In genomic region chr17:4946421-4946974, GRCm38 (mm10) we compare ENCODE assay signal across 8 mouse cellular contexts. TPM values are rescaled to one million over a fixed set of nuclear protein-coding genes. Genes with fewer than 3 reads are reported as not detected.
DNase-seq lines count a peak whose midpoint lies in the region; ATAC-seq and TF ChIP-seq lines count a peak whose summit lies in the region.

No protein-coding gene starts in this region.

- H3K9me3 ChIP-seq in embryonic facial prominence, embryonic 14.5 days (ENCODE audit: control insufficient read depth, low read length), result no peaks in the 10 kb centered on the region
- no peaks in the 10 kb centered on the region for H3K9me3 ChIP-seq in hindbrain, postnatal 0 days (ENCODE audit: low read length)
- no peaks in the 10 kb centered on the region for H3K9me3 ChIP-seq in liver, embryonic 12.5 days (replicated peaks)

- H3K9ac ChIP-seq in embryonic facial prominence, embryonic 14.5 days (ENCODE audit: low read depth, low read length), result 0 out of 2 replicates have a peak overlapping the region, but pooled peaks have one; percentile 5
- peak overlapping the region; percentile 33 for H3K9ac ChIP-seq in hindbrain, postnatal 0 days (replicated peaks; ENCODE audit: low read length)
- no peak overlapping the region for H3K9ac ChIP-seq in liver, embryonic 12.5 days

- DNase-seq in heart, adult 11 months, result peak; percentile 84
- DNase-seq in heart, postnatal 25 days (ENCODE audit: low spot score), result no peak
- DNase-seq in embryonic facial prominence, embryonic 14.5 days (ENCODE audit: low spot score), result peak; percentile 31
- peak; percentile 28 for DNase-seq in hindbrain, postnatal 0 days (ENCODE audit: low spot score)
- DNase-seq in ovary, postnatal 14 days (ENCODE audit: low spot score), result peak; percentile 24
- no peak for DNase-seq in thymus, adult 2 months
- no peak for DNase-seq in right cerebral cortex, adult 2 months (ENCODE audit: low spot score in 2 of 2)

- 18% methylated on average over 12 of the region's 12 CpGs for WGBS in embryonic facial prominence, embryonic 14.5 days
- WGBS in hindbrain, postnatal 0 days, result 22% methylated on average over 12 of the region's 12 CpGs
- 24% methylated on average over 12 of the region's 12 CpGs for WGBS in liver, embryonic 12.5 days (ENCODE audit: insufficient replicate concordance)
- 69% methylated on average over 11 of the region's 12 CpGs for WGBS in thymus, adult 2 months

- H3K27ac ChIP-seq in embryonic facial prominence, embryonic 14.5 days (replicated peaks; ENCODE audit: low read depth, low read length), result peak overlapping the region; percentile 46
- no peak overlapping the region for H3K27ac ChIP-seq in hindbrain, postnatal 0 days
- H3K27ac ChIP-seq in liver, embryonic 12.5 days, result no peak overlapping the region
- H3K27ac ChIP-seq in thymus, adult 2 months (ENCODE audit: control insufficient read depth, insufficient read depth, low read length), result no peak overlapping the region

- no peak for TF ChIP-seq CTCF in hindbrain, postnatal 0 days (IDR thresholded peaks at IDR 0.05; ENCODE audit: low read depth)
- no peak for TF ChIP-seq CTCF in thymus, adult 2 months (IDR thresholded peaks at IDR 0.05; ENCODE audit: borderline replicate concordance, control insufficient read depth, extremely low read depth, insufficient read depth, low read length, poor library complexity)

- intact Hi-C loops in heart, postnatal 25 days (cut with DNase I), result no loop called here

- peaks cover 25% of the 10 kb centered on the region for H3K4me1 ChIP-seq in embryonic facial prominence, embryonic 14.5 days (ENCODE audit: control insufficient read depth, insufficient read depth, low read length)
- no peaks in the 10 kb centered on the region for H3K4me1 ChIP-seq in hindbrain, postnatal 0 days (ENCODE audit: insufficient read depth, low read length)
- H3K4me1 ChIP-seq in liver, embryonic 12.5 days, result peaks cover 4% of the 10 kb centered on the region; the same call in 1 of the 2 replicates
- H3K4me1 ChIP-seq in thymus, adult 2 months (replicated peaks; ENCODE audit: control insufficient read depth, insufficient read depth, low read length), result peaks cover 9% of the 10 kb centered on the region

- ATAC-seq in embryonic facial prominence, embryonic 14.5 days (ENCODE audit: low read depth), result peak; percentile 58
- 0 out of 2 replicates have a peak, but pooled peaks have one; percentile 64 for ATAC-seq in hindbrain, postnatal 0 days
- no peak for ATAC-seq in liver, embryonic 12.5 days

- TF ChIP-seq POLR2A in thymus, adult 2 months (IDR thresholded peaks at IDR 0.05; ENCODE audit: control insufficient read depth, extremely low read depth, insufficient read depth, low read length, poor library complexity), result no peak

- peak overlapping the region; percentile 47 for H3K4me2 ChIP-seq in embryonic facial prominence, embryonic 14.5 days (ENCODE audit: low read depth, low read length)
- peak overlapping the region; percentile 34 for H3K4me2 ChIP-seq in hindbrain, postnatal 0 days (ENCODE audit: low read depth, low read length)
- peak overlapping the region; percentile 41 for H3K4me2 ChIP-seq in liver, embryonic 12.5 days

- no peaks in the 10 kb centered on the region for H3K27me3 ChIP-seq in embryonic facial prominence, embryonic 14.5 days (replicated peaks; ENCODE audit: control insufficient read depth, insufficient read depth, low read length)
- no peaks in the 10 kb centered on the region for H3K27me3 ChIP-seq in hindbrain, postnatal 0 days (ENCODE audit: insufficient read depth, low read length)
- peaks cover 8% of the 10 kb centered on the region; the same call in 1 of the 2 replicates for H3K27me3 ChIP-seq in liver, embryonic 12.5 days (replicated peaks)
- H3K27me3 ChIP-seq in thymus, adult 2 months (ENCODE audit: control insufficient read depth, insufficient read depth, low read length), result no peaks in the 10 kb centered on the region

- H3K36me3 ChIP-seq in embryonic facial prominence, embryonic 14.5 days (ENCODE audit: control insufficient read depth, insufficient read depth, low read length), result no peaks in the 10 kb centered on the region
- no peaks in the 10 kb centered on the region for H3K36me3 ChIP-seq in hindbrain, postnatal 0 days (ENCODE audit: insufficient read depth, low read length)
- H3K36me3 ChIP-seq in liver, embryonic 12.5 days, result no peaks in the 10 kb centered on the region
- H3K36me3 ChIP-seq in thymus, adult 2 months (ENCODE audit: control insufficient read depth, insufficient read depth, low read length), result no peaks in the 10 kb centered on the region

- H3K4me3 ChIP-seq in embryonic facial prominence, embryonic 14.5 days (ENCODE audit: low read depth, low read length), result no peak overlapping the region
- no peak overlapping the region for H3K4me3 ChIP-seq in hindbrain, postnatal 0 days (ENCODE audit: low read length)
- no peak overlapping the region for H3K4me3 ChIP-seq in liver, embryonic 12.5 days
- no peak overlapping the region for H3K4me3 ChIP-seq in thymus, adult 2 months (ENCODE audit: control insufficient read depth, insufficient read depth, low read length)

RNA-seq across cellular contexts. Expression of gene Arid1b, which starts 47.6 kb away (rescaled TPM):
- 10 to 100 TPM; 28.2 to 32.0 TPM for total RNA-seq in heart, postnatal 25 days (2021)
- 12.4 and 14.3 TPM in 2 replicates for polyA plus RNA-seq in embryonic facial prominence, embryonic 14.5 days (2014; fragmentation: Nextera tagmentation; extraction: Ambion mirVana)
- 62.5 and 64.6 TPM in 2 replicates for total RNA-seq in hindbrain, postnatal 0 days (2014; rRNA removed)
- 10.5 and 10.9 TPM in 2 replicates for polyA plus RNA-seq in hindbrain, postnatal 0 days (2015; fragmentation: Nextera tagmentation; extraction: Ambion mirVana)
- polyA plus RNA-seq in liver, embryonic 12.5 days (2016; fragmentation: Nextera tagmentation; extraction: Ambion mirVana), result 5.5 and 5.9 TPM in 2 replicates
- 99.0 and 142 TPM in 2 replicates for polyA plus RNA-seq in thymus, adult 2 months (2012; rRNA removed)

Comparison
In these comparisons a context has a peak if more than half of its experiments do, and no peak if none do; other contexts are left out.
1. DNase-seq: peak in heart, adult 11 months (single experiment), embryonic facial prominence, embryonic 14.5 days (single experiment), hindbrain, postnatal 0 days (single experiment) and ovary, postnatal 14 days (single experiment); none in heart, postnatal 25 days (single experiment), thymus, adult 2 months (single experiment) and right cerebral cortex, adult 2 months (0 of 2).
2. Peak in every context shown above with its lines, with median percentiles within 50 percentile points of each other: H3K4me2 ChIP-seq.